Mouse (Mus musculus) hindbrain, embryonic 13.5 days (tissue): Measurements from ENCODE around the gene Olfr452. TPM values are rescaled to one million over a fixed set of nuclear protein-coding genes. Genes with fewer than 3 reads are reported as not detected.

Experiments
- polyA plus RNA-seq: library from polyadenylated mRNA; unstranded; fragments of >200 nt; fragmentation: Nextera tagmentation; extraction: Ambion mirVana; gene quantifications from 2 replicates; pipeline ENCODE4 v1.2.1, GENCODE M21; 2015

Gene Olfr452
- polyA plus RNA-seq, 1 experiment from 2014 or later = not detected

Other genes with a start within 250 kb of the Olfr452 start
- not detected in 2 replicates for gene Olfr455, start 237.5 kb upstream of the Olfr452 start, polyA plus RNA-seq
- not detected in 2 replicates for gene Tcaf3, start 187.4 kb upstream of the Olfr452 start, polyA plus RNA-seq
- 2.1 and 2.4 TPM in 2 replicates for gene Tcaf2, start 139.8 kb upstream of the Olfr452 start, polyA plus RNA-seq
- 224 and 234 TPM in 2 replicates for gene Tcaf1, start 75.0 kb upstream of the Olfr452 start, polyA plus RNA-seq
- gene Olfr453, start 45.7 kb upstream of the Olfr452 start, polyA plus RNA-seq = not detected in 2 replicates
- gene Olfr38, start 28.7 kb upstream of the Olfr452 start, polyA plus RNA-seq = not detected in 2 replicates
- not detected in 2 replicates for gene Olfr450, start 26.8 kb downstream of the Olfr452 start, polyA plus RNA-seq
- gene Olfr449, start 49.3 kb downstream of the Olfr452 start, polyA plus RNA-seq = not detected in 2 replicates
- gene Olfr448, start 105.3 kb downstream of the Olfr452 start, polyA plus RNA-seq = not detected in 2 replicates
- gene Olfr447, start 123.8 kb downstream of the Olfr452 start, polyA plus RNA-seq = not detected in 2 replicates
- gene Olfr446, start 136.3 kb downstream of the Olfr452 start, polyA plus RNA-seq = not detected in 2 replicates
- gene Olfr444, start 164.0 kb downstream of the Olfr452 start, polyA plus RNA-seq = not detected in 2 replicates